Mouse (Mus musculus) cerebellum, adult 2 months (tissue): ENCODE data around the gene Traf7. TPM values are rescaled to one million over a fixed set of nuclear protein-coding genes. Genes with fewer than 3 reads are reported as not detected.

Experiments
- DNase-seq, 2 experiments: peaks; one replicate each; pipeline ENCODE4 v3.0.0; 2021
- H3K27ac ChIP-seq: fragments of 200-500 bp; 2 replicates; pipeline ENCODE4 v1.5.1; 2012; ENCODE audit warnings: low read length, control low read depth, inconsistent platforms; ENCODE audit not compliant: insufficient read depth
- H3K27me3 ChIP-seq: fragments of 200-500 bp; 2 replicates; pipeline ENCODE4 v1.6.1; 2012; ENCODE audit warnings: inconsistent platforms, mild to moderate bottlenecking, low read length, moderate library complexity; ENCODE audit not compliant: control insufficient read depth, insufficient read depth
- H3K4me1 ChIP-seq: fragments of 200-500 bp; 2 replicates; pipeline ENCODE4 v1.6.1; 2011; ENCODE audit warnings: low read length; ENCODE audit not compliant: control insufficient read depth, insufficient read depth
- H3K4me3 ChIP-seq: fragments of 200-500 bp; replicated peaks from 2 replicates; pipeline ENCODE3; 2011; ENCODE audit warnings: mild to moderate bottlenecking, low read depth, low read length, control low read depth; ENCODE audit not compliant: insufficient read depth
- CTCF ChIP-seq: fragments of 200-500 bp; IDR thresholded peaks from 2 replicates; pipeline ENCODE4 v1.5.1; 2011; ENCODE audit warnings: low read depth, mild to moderate bottlenecking, control low read depth, low read length, moderate library complexity, borderline replicate concordance; ENCODE audit not compliant: insufficient read depth
- POLR2A ChIP-seq: fragments of 200-500 bp; IDR thresholded peaks from 2 replicates; pipeline ENCODE4 v1.6.1; 2011; ENCODE audit warnings: low read length, control low read depth, borderline replicate concordance; ENCODE audit not compliant: insufficient read depth
- WGBS: fragments of 180-500 bp; shearing (Covaris S2); methylation state at CpG from one replicate; pipeline ENCODE4 v1.1.7; 2018; 5-methylcytosine and 5-hydroxymethylcytosine counted together
- polyA plus RNA-seq: library from polyadenylated mRNA; depleted of rRNA; stranded (reverse); fragments of >200 nt; gene quantifications from 2 replicates; pipeline ENCODE4 v1.2.3, GENCODE M21; 2012

Traf7 gene
- polyA plus RNA-seq, 1 experiment: 197 TPM

DNA sequence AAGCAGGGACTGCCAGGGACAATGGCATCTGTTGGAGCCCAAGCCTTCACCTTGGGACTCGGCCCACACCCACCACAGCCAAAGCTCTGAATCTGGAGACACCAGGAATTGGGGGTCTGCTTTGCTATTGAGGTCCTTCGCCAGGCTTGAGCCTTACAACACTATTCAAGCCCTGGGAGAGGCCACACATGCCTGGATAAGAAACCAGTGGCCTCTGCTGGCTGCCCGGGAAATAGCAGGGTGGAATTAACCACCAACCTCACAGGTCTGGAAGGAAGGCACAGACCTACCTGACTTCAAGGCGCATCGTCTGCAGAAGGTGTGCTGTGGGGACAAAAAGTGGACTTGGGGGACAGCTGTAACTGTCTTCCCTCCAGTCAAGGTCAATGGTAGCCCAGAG lies 14.1 kb downstream of the Traf7 start:
- WGBS: 29% methylated on average over 5 of the region's 5 CpGs
- H3K4me3 ChIP-seq: no peak overlapping the region
- no peaks in the 10 kb centered on the region for H3K27me3 ChIP-seq
- TF ChIP-seq CTCF: peak; percentile 72; the same call in 1 of the 2 replicates
- no peak for TF ChIP-seq POLR2A
- no peak overlapping the region for H3K27ac ChIP-seq
- DNase-seq: peak; percentile 65 to 74
- peaks cover 3% of the 10 kb centered on the region; the same call in 1 of the 2 replicates for H3K4me1 ChIP-seq

DNA sequence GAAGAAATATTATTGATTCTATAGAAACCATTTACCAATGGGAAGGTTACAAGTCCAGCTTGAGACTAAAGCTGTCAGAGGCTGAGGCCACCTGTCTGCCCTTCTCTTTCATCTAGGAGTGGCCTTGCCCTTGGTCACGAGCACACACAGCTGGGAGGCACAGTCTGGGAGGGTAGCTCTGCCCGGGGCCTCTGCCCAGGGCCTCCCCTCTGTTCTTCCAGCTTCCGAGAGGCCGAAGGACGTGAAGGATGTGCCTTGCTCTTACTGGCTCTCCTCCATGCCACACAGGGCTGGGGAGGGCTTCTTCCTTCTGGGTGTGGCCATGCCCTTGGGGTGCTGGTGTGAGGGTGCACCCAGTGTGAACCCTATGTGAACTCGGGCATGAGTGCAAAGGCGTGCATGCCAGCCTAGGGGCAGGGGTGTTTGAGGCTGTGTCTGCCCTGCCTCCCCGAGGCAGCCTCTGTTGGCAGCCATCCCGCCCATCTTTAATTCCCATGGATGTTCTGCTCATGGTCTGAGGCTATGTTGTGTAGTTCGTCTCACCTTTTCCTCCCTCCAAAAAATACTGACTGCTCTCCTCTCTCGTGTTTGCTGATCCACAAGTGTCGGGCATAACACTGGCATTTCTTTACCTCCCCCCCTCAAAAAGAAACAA lies 19.8 kb downstream of the Traf7 start:
- DNase-seq: no peak
- WGBS: 41% methylated on average over 12 of the region's 12 CpGs
- H3K27ac ChIP-seq: no peak overlapping the region
- TF ChIP-seq CTCF: no peak
- TF ChIP-seq POLR2A: no peak
- no peak overlapping the region for H3K4me3 ChIP-seq
- H3K4me1 ChIP-seq: peaks cover 19% of the 10 kb centered on the region
- no peaks in the 10 kb centered on the region for H3K27me3 ChIP-seq

DNA sequence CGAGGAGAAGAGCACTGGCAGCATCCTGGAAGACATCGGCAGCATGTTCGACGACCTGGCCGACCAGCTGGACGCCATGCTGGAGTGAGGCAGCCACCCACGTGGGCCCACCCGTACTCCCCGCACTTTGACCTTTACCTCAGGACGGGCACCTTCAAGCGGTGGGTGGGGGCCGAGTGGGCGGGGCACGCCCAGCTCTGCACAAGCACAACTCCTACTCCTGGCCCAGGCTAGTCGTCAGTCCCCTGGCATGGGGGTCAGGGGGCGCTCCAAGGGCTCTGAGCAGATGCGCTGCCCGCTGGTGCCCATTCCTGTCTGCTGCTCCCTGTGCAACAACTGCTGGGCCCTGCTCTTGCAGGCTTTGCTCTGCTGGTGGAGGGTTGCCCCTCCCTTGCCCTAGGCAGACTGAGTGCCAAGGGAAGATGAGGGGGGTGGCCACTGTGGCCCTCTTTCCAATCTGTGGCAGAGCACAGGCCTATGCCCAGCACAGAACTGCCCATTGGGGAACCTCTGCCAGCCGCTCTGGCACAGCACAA lies 20.5 kb downstream of the Traf7 start:
- peaks cover 19% of the 10 kb centered on the region for H3K4me1 ChIP-seq
- H3K4me3 ChIP-seq: no peak overlapping the region
- DNase-seq: no peak
- no peaks in the 10 kb centered on the region for H3K27me3 ChIP-seq
- no peak for TF ChIP-seq CTCF
- no peak for TF ChIP-seq POLR2A
- WGBS: 31% methylated on average over 19 of the region's 19 CpGs
- H3K27ac ChIP-seq: no peak overlapping the region

DNA sequence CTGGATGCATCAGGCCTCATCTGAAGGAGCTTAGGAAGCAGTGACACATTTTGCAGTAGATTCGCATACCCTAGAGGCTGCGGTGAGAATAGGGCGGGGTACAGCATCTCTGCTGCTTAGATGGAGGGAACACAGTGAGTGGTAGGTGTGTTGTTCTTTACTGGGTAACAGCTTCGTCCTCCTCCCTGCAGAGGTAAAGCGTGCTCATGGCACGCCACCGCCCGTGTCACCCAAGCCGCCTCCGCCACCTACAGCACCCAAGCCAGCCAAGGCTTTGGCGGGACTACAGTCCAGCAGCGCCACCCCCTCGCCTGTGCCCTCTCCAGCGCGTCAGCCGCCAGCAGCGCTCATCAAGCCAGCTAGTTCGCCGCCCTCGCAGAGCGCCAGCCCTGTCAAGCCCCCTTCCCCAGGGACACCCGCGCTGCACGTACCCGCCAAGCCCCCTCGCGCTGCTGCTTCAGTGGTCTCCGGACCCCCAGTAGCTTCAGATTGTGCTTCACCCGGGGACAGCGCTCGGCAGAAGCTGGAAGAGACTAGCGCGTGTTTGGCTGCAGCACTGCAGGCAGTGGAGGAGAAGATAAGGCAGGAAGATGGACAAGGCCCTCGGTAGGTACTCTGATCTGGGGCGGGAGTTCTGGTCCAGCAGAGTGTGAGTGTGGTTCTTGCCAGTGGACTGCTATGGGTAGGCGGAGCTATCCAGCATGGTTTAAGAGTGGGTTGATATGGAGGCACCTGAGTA lies 21.2 kb downstream of the Traf7 start:
- peak overlapping the region; percentile 3 for H3K4me3 ChIP-seq
- DNase-seq: peak; percentile 65 to 71

DNA sequence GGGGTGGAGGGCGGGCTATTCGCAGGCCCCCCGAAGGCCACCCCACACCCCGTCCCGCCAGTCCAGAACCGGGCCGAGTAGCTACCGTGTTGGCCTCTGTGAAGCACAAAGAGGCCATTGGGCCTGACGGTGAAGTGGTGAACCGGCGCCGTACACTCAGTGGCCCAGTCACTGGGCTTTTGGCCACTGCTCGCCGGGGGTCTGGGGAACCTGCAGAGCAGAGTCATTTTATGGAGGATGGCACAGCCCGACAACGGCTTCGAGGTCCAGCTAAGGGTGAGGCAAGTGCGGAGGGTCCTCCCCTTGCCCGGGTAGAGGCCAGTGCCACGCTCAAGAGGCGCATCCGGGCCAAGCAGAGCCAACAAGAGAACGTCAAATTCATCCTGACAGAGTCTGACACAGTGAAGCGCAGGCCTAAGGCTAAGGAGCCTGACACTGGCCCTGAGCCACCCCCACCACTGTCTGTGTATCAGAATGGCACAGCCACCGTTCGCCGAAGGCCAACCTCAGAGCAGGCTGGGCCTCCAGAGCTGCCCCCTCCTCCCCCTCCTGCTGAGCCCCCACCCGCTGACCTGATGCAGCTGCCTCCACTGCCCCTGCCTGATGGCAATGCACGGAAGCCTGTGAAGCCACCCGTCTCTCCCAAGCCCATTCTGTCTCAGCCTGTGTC lies 22.3 kb downstream of the Traf7 start:
- H3K4me1 ChIP-seq: peaks cover 19% of the 10 kb centered on the region
- no peak for DNase-seq
- TF ChIP-seq POLR2A: no peak
- no peak for TF ChIP-seq CTCF
- no peak overlapping the region for H3K27ac ChIP-seq
- 52% methylated on average over 30 of the region's 30 CpGs for WGBS
- H3K4me3 ChIP-seq: no peak overlapping the region
- H3K27me3 ChIP-seq: no peaks in the 10 kb centered on the region

More for the DNA sequence above, 21.2 kb downstream of the Traf7 start:
- Histone ChIP-seq H3K27ac (no peak overlapping the region), H3K4me1 (peaks cover 19% of the 10 kb centered on the region), H3K27me3 (no peaks in the 10 kb centered on the region)
- WGBS: 13% methylated on average over 36 of the region's 36 CpGs
- no peak for TF ChIP-seq POLR2A
- 0 out of 2 replicates have a peak, but pooled peaks have one; percentile 10 for TF ChIP-seq CTCF

DNA sequence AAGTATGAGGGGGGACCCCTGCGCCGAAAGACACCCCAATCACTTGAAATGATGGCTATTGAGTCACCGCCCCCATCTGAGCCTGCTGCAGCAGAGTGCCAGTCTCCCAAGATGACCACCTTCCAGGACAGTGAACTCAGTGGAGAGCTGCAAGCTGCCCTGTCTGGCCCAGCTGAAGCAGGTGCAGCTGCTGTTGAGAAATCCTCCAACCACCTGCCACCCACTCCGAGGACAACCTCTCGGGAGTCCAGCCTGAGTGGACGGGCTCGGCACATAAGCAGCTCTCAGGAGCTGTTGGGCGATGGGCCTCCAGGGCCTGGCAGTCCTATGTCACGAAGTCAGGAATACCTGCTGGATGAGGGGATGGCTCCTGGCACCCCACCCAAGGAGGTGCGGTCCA lies 23.7 kb downstream of the Traf7 start:
- 84% methylated on average over 10 of the region's 10 CpGs for WGBS
- no peak overlapping the region for H3K27ac ChIP-seq

DNA sequence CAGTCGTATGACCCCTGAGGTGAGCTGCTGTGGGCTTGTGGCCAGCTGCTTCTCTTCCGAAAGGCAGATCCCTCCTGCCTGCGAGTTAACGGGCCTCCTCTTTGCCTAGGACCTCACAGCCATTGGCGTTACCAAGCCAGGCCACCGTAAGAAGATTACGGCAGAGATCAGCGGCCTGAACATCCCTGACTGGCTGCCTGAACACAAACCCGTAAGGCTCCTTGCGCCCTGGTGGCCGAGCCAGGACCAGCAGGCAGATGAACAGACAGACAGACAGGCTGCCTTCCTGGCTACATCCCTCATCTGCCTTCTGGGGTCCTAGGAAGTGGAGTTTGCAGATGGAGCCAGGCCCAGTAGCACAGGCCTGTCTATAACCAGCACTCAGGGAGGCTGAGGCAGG lies 25.5 kb downstream of the Traf7 start:
- DNase-seq: no peak
- Histone ChIP-seq H3K4me3 (no peak overlapping the region), H3K4me1 (peaks cover 17% of the 10 kb centered on the region), H3K27ac (no peak overlapping the region), H3K27me3 (no peaks in the 10 kb centered on the region)
- TF ChIP-seq POLR2A (no peak), CTCF (no peak)
- WGBS: 33% methylated on average over 11 of the region's 11 CpGs

More for the DNA sequence above, 23.7 kb downstream of the Traf7 start:
- no peak overlapping the region for H3K4me3 ChIP-seq
- TF ChIP-seq POLR2A: no peak
- TF ChIP-seq CTCF: no peak
- DNase-seq: no peak
- no peaks in the 10 kb centered on the region for H3K27me3 ChIP-seq
- peaks cover 19% of the 10 kb centered on the region for H3K4me1 ChIP-seq

DNA sequence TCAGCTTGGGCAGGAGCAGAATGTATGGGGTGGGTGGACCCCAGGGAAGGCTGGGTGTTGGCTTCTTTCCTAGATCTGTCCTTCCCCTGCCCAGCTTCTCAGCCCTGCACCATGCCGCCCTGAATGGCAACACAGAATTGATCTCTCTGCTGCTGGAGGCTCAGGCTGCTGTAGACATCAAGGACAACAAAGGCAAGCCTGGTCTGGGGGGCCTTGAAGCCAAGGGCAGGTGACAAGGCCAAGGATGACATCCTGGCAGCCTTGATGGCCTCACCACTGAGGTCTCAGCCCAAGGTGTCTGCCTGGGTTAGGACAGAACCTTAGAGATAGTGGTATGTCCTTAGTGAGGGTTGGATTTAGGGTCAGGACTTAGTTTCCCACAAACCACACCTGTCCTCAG lies 31.7 kb downstream of the Traf7 start:
- DNase-seq: no peak
- TF ChIP-seq POLR2A: no peak
- TF ChIP-seq CTCF: no peak
- H3K4me1 ChIP-seq: peaks cover 4% of the 10 kb centered on the region; the same call in 1 of the 2 replicates
- WGBS: 21% methylated on average over 1 of the region's 1 CpGs
- no peak overlapping the region for H3K4me3 ChIP-seq
- H3K27ac ChIP-seq: no peak overlapping the region
- no peaks in the 10 kb centered on the region for H3K27me3 ChIP-seq
